Mouse (Mus musculus): ENCODE data around the gene Sec16b. TPM values are rescaled to one million over a fixed set of nuclear protein-coding genes. Genes with fewer than 3 reads are reported as not detected.

The Sec16b gene
- polyA plus RNA-seq, 1 experiment: 1.6 TPM

DNA sequence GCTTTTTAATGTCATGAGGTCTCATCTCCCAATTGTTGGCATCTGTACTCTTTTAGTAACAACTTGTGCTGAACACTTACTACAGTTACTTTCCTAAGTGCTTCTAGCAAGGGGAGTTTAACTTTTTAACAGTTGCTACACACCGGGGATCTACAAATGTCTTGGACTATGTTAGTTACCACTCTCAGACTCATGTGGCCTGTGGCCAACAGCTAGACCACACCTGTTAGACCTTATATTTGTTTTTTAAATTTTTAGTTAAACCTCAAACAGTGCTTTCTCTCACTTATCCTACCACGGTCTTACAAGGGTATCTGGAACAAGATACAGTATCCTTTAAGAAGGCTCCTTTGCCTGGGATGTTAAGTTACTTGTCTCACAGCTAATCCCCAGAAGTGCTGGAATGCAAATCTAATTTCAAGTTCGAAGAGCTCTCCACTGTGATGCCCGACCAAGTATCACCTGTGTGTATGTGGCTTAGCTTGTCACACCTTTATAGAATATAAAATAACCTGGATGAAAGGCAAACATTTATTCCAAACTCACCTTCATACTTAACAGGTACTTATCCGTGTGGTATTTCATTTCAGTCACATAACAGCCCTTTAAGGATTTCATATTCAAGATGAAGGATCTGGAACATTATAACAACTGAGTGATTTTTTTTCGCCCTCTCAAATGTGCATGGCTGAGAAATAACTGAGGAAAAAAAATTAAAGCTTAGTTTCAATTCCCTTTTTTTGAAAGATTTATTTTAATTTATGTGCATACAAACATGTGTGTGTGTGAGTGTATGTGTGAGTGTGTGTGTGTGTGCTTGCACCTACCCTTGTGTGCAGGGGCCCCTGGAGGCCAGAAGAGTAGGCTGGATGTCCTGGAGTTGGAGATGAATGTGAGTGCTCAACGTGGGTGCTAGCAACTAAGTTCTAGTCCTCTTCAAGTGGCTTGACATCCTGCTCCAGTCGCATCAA is 10.6 kb downstream of the Sec16b start:
- no peak overlapping the region for H3K4me3 ChIP-seq (replicated peaks; ENCODE audit: control insufficient read depth, low read depth, low read length)
- H3K4me1 ChIP-seq (ENCODE audit: control insufficient read depth, insufficient read depth, low read length): no peaks in the 10 kb centered on the region
- H3K27ac ChIP-seq (ENCODE audit: control insufficient read depth, insufficient read depth, low read depth, low read length, poor library complexity): no peak overlapping the region
- 50% methylated on average over 8 of the region's 8 CpGs for WGBS
- no peak for TF ChIP-seq POLR2A (IDR thresholded peaks at IDR 0.05; ENCODE audit: borderline replicate concordance, control insufficient read depth, low read depth, low read length)
- no peak for TF ChIP-seq CTCF (IDR thresholded peaks at IDR 0.05; ENCODE audit: control insufficient read depth, insufficient read depth, low read length)

- no peak for TF ChIP-seq CTCF (IDR thresholded peaks at IDR 0.05; ENCODE audit: control insufficient read depth, insufficient read depth, low read length)
- TF ChIP-seq POLR2A (IDR thresholded peaks at IDR 0.05; ENCODE audit: borderline replicate concordance, control insufficient read depth, low read depth, low read length): no peak
- 25% methylated on average over 4 of the region's 4 CpGs for WGBS
- Histone ChIP-seq H3K27ac (ENCODE audit: control insufficient read depth, insufficient read depth, low read depth, low read length, poor library complexity) (no peak overlapping the region), H3K4me3 (replicated peaks; ENCODE audit: control insufficient read depth, low read depth, low read length) (no peak overlapping the region), H3K4me1 (ENCODE audit: control insufficient read depth, insufficient read depth, low read length) (no peaks in the 10 kb centered on the region)
These were observed 11.6 kb downstream of the Sec16b start for GRCm38 (mm10) chr1:157518111-157518523.

DNA sequence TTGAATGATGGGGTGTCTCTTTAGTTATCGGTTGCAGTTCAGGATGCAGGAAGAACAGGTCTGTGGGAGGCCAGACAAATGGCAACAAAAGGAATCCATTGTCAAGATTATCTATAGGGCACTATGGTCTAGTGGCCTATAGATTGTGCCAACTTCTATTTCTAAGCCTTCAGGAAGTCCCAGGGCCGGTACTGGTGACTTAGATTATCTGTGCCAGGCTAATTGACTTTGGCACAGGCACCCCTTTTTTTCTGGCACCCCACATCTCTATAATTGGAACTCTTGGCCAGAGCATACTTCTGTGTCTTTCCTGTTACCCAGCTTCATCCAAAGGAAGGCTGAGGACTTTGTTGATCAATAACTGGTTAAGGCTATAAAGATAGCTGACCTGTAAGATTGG is 12.9 kb downstream of the Sec16b start:
- 57% methylated on average over 2 of the region's 2 CpGs for WGBS
- Histone ChIP-seq H3K27ac (ENCODE audit: control insufficient read depth, insufficient read depth, low read depth, low read length, poor library complexity) (no peak overlapping the region), H3K4me1 (ENCODE audit: control insufficient read depth, insufficient read depth, low read length) (no peaks in the 10 kb centered on the region), H3K4me3 (replicated peaks; ENCODE audit: control insufficient read depth, low read depth, low read length) (no peak overlapping the region)
- TF ChIP-seq POLR2A (IDR thresholded peaks at IDR 0.05; ENCODE audit: borderline replicate concordance, control insufficient read depth, low read depth, low read length) (no peak), CTCF (IDR thresholded peaks at IDR 0.05; ENCODE audit: control insufficient read depth, insufficient read depth, low read length) (no peak)

DNA sequence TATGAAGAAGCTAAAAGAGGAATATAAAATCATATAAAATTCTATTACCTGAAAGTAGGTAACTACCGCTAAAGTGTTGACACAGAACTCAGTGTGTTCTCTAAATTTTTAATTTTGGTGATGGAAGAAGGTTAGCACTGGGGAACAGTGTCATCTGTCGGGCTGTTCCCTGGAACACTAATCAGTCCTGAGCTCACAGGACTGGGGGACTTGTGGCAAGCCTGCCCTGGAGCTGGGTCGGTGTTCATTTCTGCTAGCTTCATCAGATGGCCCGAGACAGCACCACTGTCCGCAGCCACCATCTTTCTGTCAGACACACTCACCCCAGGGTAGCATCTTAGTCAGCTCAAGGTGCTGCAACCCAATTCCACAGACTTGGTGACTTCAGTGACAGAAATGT is 15.8 kb downstream of the Sec16b start:
- Histone ChIP-seq H3K4me3 (replicated peaks; ENCODE audit: control insufficient read depth, low read depth, low read length) (no peak overlapping the region), H3K4me1 (ENCODE audit: control insufficient read depth, insufficient read depth, low read length) (no peaks in the 10 kb centered on the region), H3K27ac (ENCODE audit: control insufficient read depth, insufficient read depth, low read depth, low read length, poor library complexity) (no peak overlapping the region)
- no peak for TF ChIP-seq POLR2A (IDR thresholded peaks at IDR 0.05; ENCODE audit: borderline replicate concordance, control insufficient read depth, low read depth, low read length)
- TF ChIP-seq CTCF (IDR thresholded peaks at IDR 0.05; ENCODE audit: control insufficient read depth, insufficient read depth, low read length): no peak
- 90% methylated on average over 5 of the region's 5 CpGs for WGBS

DNA sequence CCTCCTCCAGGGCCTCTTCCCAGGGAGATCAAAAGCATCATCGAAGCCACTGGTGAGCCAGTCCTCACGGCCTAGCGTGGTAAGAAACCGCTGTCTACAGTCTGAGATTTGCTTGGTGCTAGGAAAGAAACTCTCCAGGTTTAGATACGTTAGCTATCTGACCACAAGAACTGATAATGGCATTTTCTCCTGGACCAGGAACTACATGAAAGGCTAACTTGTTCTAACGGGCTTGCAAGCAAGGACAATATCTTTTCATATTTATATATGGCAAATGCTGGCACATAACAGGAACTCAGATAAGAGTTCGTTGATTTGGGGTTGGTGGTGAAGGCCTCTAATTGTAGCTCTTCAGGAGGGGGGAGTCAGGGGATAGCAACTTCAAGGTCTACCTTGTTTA is 18.2 kb downstream of the Sec16b start:
- Histone ChIP-seq H3K27ac (ENCODE audit: control insufficient read depth, insufficient read depth, low read depth, low read length, poor library complexity) (no peak overlapping the region), H3K4me1 (ENCODE audit: control insufficient read depth, insufficient read depth, low read length) (no peaks in the 10 kb centered on the region), H3K4me3 (replicated peaks; ENCODE audit: control insufficient read depth, low read depth, low read length) (no peak overlapping the region)
- WGBS: 55% methylated on average over 7 of the region's 7 CpGs
- TF ChIP-seq CTCF (IDR thresholded peaks at IDR 0.05; ENCODE audit: control insufficient read depth, insufficient read depth, low read length) (no peak), POLR2A (IDR thresholded peaks at IDR 0.05; ENCODE audit: borderline replicate concordance, control insufficient read depth, low read depth, low read length) (no peak)

DNA sequence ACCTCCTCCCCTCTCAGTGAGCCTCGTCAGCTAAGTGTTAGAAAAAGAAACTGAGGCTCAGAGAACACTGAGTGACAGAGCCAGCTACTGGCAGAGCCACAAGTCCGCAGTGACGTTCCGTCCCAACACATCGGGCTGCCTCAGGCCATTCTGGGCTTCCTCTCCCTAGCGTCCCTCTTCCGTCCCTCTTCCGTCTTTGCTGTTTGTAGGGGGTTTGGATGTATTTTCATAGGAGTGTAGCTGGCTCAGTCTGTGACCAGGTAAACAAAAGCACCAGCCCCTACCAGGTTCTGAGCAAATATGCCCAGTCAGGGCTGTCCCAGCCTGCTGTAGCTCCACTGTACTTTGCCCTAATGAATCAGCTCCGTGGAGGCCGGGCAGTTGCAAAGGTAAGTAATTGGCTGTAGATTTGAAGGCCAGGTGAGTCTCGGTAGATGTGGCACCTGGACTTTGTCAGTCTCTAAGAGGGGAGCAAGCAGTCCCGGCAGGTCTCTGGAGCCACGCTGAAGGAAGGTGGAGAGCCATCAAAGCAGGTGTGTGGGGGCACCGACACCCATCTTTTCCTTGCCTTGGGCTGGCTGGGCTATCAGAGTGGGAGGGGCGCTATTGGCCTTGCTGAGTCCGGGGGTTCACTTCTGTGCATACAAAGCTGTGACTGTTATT is 19.3 kb downstream of the Sec16b start:
- H3K4me3 ChIP-seq (replicated peaks; ENCODE audit: control insufficient read depth, low read depth, low read length): no peak overlapping the region
- WGBS: 89% methylated on average over 16 of the region's 16 CpGs
- H3K4me1 ChIP-seq (ENCODE audit: control insufficient read depth, insufficient read depth, low read length): no peaks in the 10 kb centered on the region
- no peak overlapping the region for H3K27ac ChIP-seq (ENCODE audit: control insufficient read depth, insufficient read depth, low read depth, low read length, poor library complexity)
- no peak for TF ChIP-seq POLR2A (IDR thresholded peaks at IDR 0.05; ENCODE audit: borderline replicate concordance, control insufficient read depth, low read depth, low read length)
- no peak for TF ChIP-seq CTCF (IDR thresholded peaks at IDR 0.05; ENCODE audit: control insufficient read depth, insufficient read depth, low read length)

DNA sequence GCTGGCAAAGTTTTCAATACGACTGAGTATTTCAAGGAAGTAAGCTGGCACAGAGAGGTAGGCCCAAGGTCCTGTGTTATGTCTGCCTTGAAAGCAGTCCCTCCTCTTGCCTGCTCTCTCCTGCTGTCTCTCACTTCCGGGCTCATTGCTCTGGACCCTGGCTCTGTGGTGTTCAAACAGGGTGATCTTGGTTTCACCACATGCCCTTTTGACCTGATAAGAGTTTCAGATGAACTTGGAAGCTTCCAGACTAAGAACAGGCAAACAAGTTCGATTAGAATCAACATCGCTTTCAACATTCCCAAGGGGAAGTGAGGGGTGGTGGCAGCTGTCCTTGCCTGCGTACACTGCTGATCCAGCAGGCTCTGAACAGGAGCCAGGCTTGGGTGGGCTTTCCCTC is 20.1 kb downstream of the Sec16b start:
- no peak for TF ChIP-seq POLR2A (IDR thresholded peaks at IDR 0.05; ENCODE audit: borderline replicate concordance, control insufficient read depth, low read depth, low read length)
- no peak for TF ChIP-seq CTCF (IDR thresholded peaks at IDR 0.05; ENCODE audit: control insufficient read depth, insufficient read depth, low read length)
- H3K4me3 ChIP-seq (replicated peaks; ENCODE audit: control insufficient read depth, low read depth, low read length): no peak overlapping the region
- 64% methylated on average over 5 of the region's 5 CpGs for WGBS
- H3K4me1 ChIP-seq (ENCODE audit: control insufficient read depth, insufficient read depth, low read length): no peaks in the 10 kb centered on the region
- H3K27ac ChIP-seq (ENCODE audit: control insufficient read depth, insufficient read depth, low read depth, low read length, poor library complexity): no peak overlapping the region

DNA sequence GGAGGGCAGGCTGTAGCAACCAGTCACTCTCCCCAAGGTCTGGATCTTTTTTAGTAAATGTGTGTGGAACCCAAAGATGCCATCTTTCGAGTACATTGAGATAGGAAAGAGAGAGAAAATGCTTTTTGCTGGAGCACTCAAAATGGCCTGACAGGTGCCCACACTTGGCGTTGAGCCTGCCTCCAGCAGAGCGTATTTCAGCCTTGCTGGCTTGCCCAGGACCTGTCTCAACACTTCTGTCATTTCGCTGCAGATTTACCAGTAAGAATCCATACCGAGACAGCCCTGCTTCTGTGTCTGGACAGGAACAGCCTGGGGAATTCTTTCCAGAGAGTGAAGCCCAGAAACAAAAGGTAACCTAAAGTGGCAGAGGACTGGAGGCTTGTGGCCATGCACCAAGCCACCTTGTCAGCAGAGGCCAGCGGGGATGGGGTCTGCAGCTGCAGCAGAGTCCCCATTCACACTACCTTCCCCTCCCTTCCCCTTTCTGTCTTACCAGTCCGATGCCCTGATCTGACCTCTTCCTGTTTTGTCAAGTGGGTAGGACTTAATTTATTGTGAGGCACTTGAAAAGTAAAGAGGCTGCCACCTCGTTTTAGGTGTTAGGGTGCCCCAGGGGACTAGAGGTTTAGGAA is 26.4 kb downstream of the Sec16b start:
- 18% methylated on average over 8 of the region's 8 CpGs for WGBS
- Histone ChIP-seq H3K27ac (ENCODE audit: control insufficient read depth, insufficient read depth, low read depth, low read length, poor library complexity) (no peak overlapping the region), H3K4me3 (replicated peaks; ENCODE audit: control insufficient read depth, low read depth, low read length) (no peak overlapping the region), H3K4me1 (ENCODE audit: control insufficient read depth, insufficient read depth, low read length) (no peaks in the 10 kb centered on the region; the same call in 1 of the 2 replicates)
- no peak for TF ChIP-seq POLR2A (IDR thresholded peaks at IDR 0.05; ENCODE audit: borderline replicate concordance, control insufficient read depth, low read depth, low read length)
- no peak for TF ChIP-seq CTCF (IDR thresholded peaks at IDR 0.05; ENCODE audit: control insufficient read depth, insufficient read depth, low read length)
